Mouse (Mus musculus): ENCODE data around the gene Gdf5. TPM values are rescaled to one million over a fixed set of nuclear protein-coding genes. Genes with fewer than 3 reads are reported as not detected.

Gene Gdf5
- polyA plus RNA-seq, 1 experiment from 2014 or later: 3.3 TPM

GRCm38 (mm10) chr2:155973348-155973747, 28.2 kb upstream of the Gdf5 start:
- Histone ChIP-seq H3K4me2 (ENCODE audit: low read depth, low read length) (no peak overlapping the region), H3K27me3 (replicated peaks; ENCODE audit: control insufficient read depth, insufficient read depth, low read length) (no peaks in the 10 kb centered on the region), H3K9ac (ENCODE audit: low read depth, low read length) (no peak overlapping the region), H3K27ac (replicated peaks; ENCODE audit: low read depth, low read length) (no peak overlapping the region), H3K4me1 (ENCODE audit: control insufficient read depth, insufficient read depth, low read length) (no peaks in the 10 kb centered on the region), H3K4me3 (ENCODE audit: low read depth, low read length) (no peak overlapping the region), H3K9me3 (ENCODE audit: control insufficient read depth, low read length) (no peaks in the 10 kb centered on the region), H3K36me3 (ENCODE audit: control insufficient read depth, insufficient read depth, low read length) (peaks cover 91% of the 10 kb centered on the region)
- DNase-seq (ENCODE audit: low spot score): no peak
- no peak for ATAC-seq (ENCODE audit: low read depth)
- WGBS: 85% methylated on average over 6 of the region's 6 CpGs

GRCm38 (mm10) chr2:155962991-155963390, 17.8 kb upstream of the Gdf5 start:
- Histone ChIP-seq H3K4me3 (ENCODE audit: low read depth, low read length) (no peak overlapping the region), H3K27me3 (replicated peaks; ENCODE audit: control insufficient read depth, insufficient read depth, low read length) (no peaks in the 10 kb centered on the region), H3K4me1 (ENCODE audit: control insufficient read depth, insufficient read depth, low read length) (no peaks in the 10 kb centered on the region), H3K36me3 (ENCODE audit: control insufficient read depth, insufficient read depth, low read length) (peaks cover 69% of the 10 kb centered on the region), H3K9ac (ENCODE audit: low read depth, low read length) (no peak overlapping the region), H3K27ac (replicated peaks; ENCODE audit: low read depth, low read length) (no peak overlapping the region), H3K9me3 (ENCODE audit: control insufficient read depth, low read length) (no peaks in the 10 kb centered on the region), H3K4me2 (ENCODE audit: low read depth, low read length) (no peak overlapping the region)
- ATAC-seq (ENCODE audit: low read depth) (no peak), DNase-seq (ENCODE audit: low spot score) (peak; percentile 66)
- 55% methylated on average over 1 of the region's 1 CpGs for WGBS

- Histone ChIP-seq H3K4me3 (ENCODE audit: low read depth, low read length) (no peak overlapping the region), H3K9ac (ENCODE audit: low read depth, low read length) (no peak overlapping the region), H3K27me3 (replicated peaks; ENCODE audit: control insufficient read depth, insufficient read depth, low read length) (no peaks in the 10 kb centered on the region), H3K4me2 (ENCODE audit: low read depth, low read length) (no peak overlapping the region), H3K9me3 (ENCODE audit: control insufficient read depth, low read length) (no peaks in the 10 kb centered on the region), H3K36me3 (ENCODE audit: control insufficient read depth, insufficient read depth, low read length) (peaks cover 58% of the 10 kb centered on the region), H3K4me1 (ENCODE audit: control insufficient read depth, insufficient read depth, low read length) (0 out of 2 replicates have a peak, but pooled peaks cover 5% of the 10 kb centered on the region), H3K27ac (replicated peaks; ENCODE audit: low read depth, low read length) (no peak overlapping the region)
- ATAC-seq (ENCODE audit: low read depth): peak; percentile 41; the same call in 1 of the 2 replicates
- WGBS: 78% methylated on average over 10 of the region's 10 CpGs
- DNase-seq (ENCODE audit: low spot score): peak; percentile 64
Observed at GRCm38 (mm10) chr2:155961862-155962261, 16.7 kb upstream of the Gdf5 start.

GRCm38 (mm10) chr2:155959981-155960380, 14.8 kb upstream of the Gdf5 start:
- Histone ChIP-seq H3K36me3 (ENCODE audit: control insufficient read depth, insufficient read depth, low read length) (peaks cover 41% of the 10 kb centered on the region), H3K4me2 (ENCODE audit: low read depth, low read length) (no peak overlapping the region), H3K27ac (replicated peaks; ENCODE audit: low read depth, low read length) (no peak overlapping the region), H3K4me3 (ENCODE audit: low read depth, low read length) (no peak overlapping the region), H3K27me3 (replicated peaks; ENCODE audit: control insufficient read depth, insufficient read depth, low read length) (no peaks in the 10 kb centered on the region), H3K9me3 (ENCODE audit: control insufficient read depth, low read length) (no peaks in the 10 kb centered on the region), H3K4me1 (ENCODE audit: control insufficient read depth, insufficient read depth, low read length) (0 out of 2 replicates have a peak, but pooled peaks cover 5% of the 10 kb centered on the region), H3K9ac (ENCODE audit: low read depth, low read length) (no peak overlapping the region)
- WGBS: 80% methylated on average over 5 of the region's 5 CpGs
- DNase-seq (ENCODE audit: low spot score) (peak; percentile 30), ATAC-seq (ENCODE audit: low read depth) (no peak)

GRCm38 (mm10) chr2:155956134-155957059, 11.2 kb upstream of the Gdf5 start, which contains the start of gene Cep250:
Cep250 (plus strand) TSS chr2:155956458.
- Histone ChIP-seq H3K9me3 (ENCODE audit: control insufficient read depth, low read length) (no peaks in the 10 kb centered on the region), H3K9ac (ENCODE audit: low read depth, low read length) (peak within 1 kb of the TSS; percentile 90), H3K4me3 (ENCODE audit: low read depth, low read length) (peak within 1 kb of the TSS; percentile 72), H3K27me3 (replicated peaks; ENCODE audit: control insufficient read depth, insufficient read depth, low read length) (no peaks in the 10 kb centered on the region), H3K27ac (replicated peaks; ENCODE audit: low read depth, low read length) (peak within 1 kb of the TSS; percentile 81), H3K4me2 (ENCODE audit: low read depth, low read length) (peak within 1 kb of the TSS; percentile 66), H3K4me1 (ENCODE audit: control insufficient read depth, insufficient read depth, low read length) (0 out of 2 replicates have a peak, but pooled peaks cover 5% of the 10 kb centered on the region), H3K36me3 (ENCODE audit: control insufficient read depth, insufficient read depth, low read length) (0 out of 2 replicates have a peak, but pooled peaks cover 8% of the 10 kb centered on the region)
- under 1% methylated on average over 29 of the region's 59 CpGs for WGBS
- DNase-seq (ENCODE audit: low spot score) (peak; percentile 96), ATAC-seq (ENCODE audit: low read depth) (peak; percentile 97)

- Histone ChIP-seq H3K4me3 (ENCODE audit: low read depth, low read length) (no peak overlapping the region), H3K4me2 (ENCODE audit: low read depth, low read length) (no peak overlapping the region), H3K9ac (ENCODE audit: low read depth, low read length) (no peak overlapping the region), H3K4me1 (ENCODE audit: control insufficient read depth, insufficient read depth, low read length) (peaks cover 11% of the 10 kb centered on the region; the same call in 1 of the 2 replicates), H3K27ac (replicated peaks; ENCODE audit: low read depth, low read length) (no peak overlapping the region), H3K9me3 (ENCODE audit: control insufficient read depth, low read length) (no peaks in the 10 kb centered on the region), H3K27me3 (replicated peaks; ENCODE audit: control insufficient read depth, insufficient read depth, low read length) (no peaks in the 10 kb centered on the region; the same call in 1 of the 2 replicates), H3K36me3 (ENCODE audit: control insufficient read depth, insufficient read depth, low read length) (no peaks in the 10 kb centered on the region)
- ATAC-seq (ENCODE audit: low read depth): no peak
- peak; percentile 77 for DNase-seq (ENCODE audit: low spot score)
Observed at GRCm38 (mm10) chr2:155952006-155952405, 6.8 kb upstream of the Gdf5 start.

- peak; percentile 83 for DNase-seq (ENCODE audit: low spot score)
- peaks cover 27% of the 10 kb centered on the region for H3K4me1 ChIP-seq (ENCODE audit: control insufficient read depth, insufficient read depth, low read length)
- no peaks in the 10 kb centered on the region for H3K9me3 ChIP-seq (ENCODE audit: control insufficient read depth, low read length)
- ATAC-seq (ENCODE audit: low read depth): peak; percentile 38
- H3K9ac ChIP-seq (ENCODE audit: low read depth, low read length): no peak overlapping the region
- 11% methylated on average over 6 of the region's 6 CpGs for WGBS
- no peaks in the 10 kb centered on the region; the same call in 1 of the 2 replicates for H3K27me3 ChIP-seq (replicated peaks; ENCODE audit: control insufficient read depth, insufficient read depth, low read length)
- no peak overlapping the region for H3K4me2 ChIP-seq (ENCODE audit: low read depth, low read length)
- no peak overlapping the region for H3K27ac ChIP-seq (replicated peaks; ENCODE audit: low read depth, low read length)
- no peaks in the 10 kb centered on the region for H3K36me3 ChIP-seq (ENCODE audit: control insufficient read depth, insufficient read depth, low read length)
- no peak overlapping the region for H3K4me3 ChIP-seq (ENCODE audit: low read depth, low read length)
Observed at GRCm38 (mm10) chr2:155949362-155949761, 4.2 kb upstream of the Gdf5 start.

- no peak overlapping the region for H3K4me3 ChIP-seq (ENCODE audit: low read depth, low read length)
- peaks cover 36% of the 10 kb centered on the region for H3K4me1 ChIP-seq (ENCODE audit: control insufficient read depth, insufficient read depth, low read length)
Observed at GRCm38 (mm10) chr2:155947390-155948002, 2.3 kb upstream of the Gdf5 start.

More at GRCm38 (mm10) chr2:155947390-155948002, 2.3 kb upstream of the Gdf5 start:
- Histone ChIP-seq H3K36me3 (ENCODE audit: control insufficient read depth, insufficient read depth, low read length) (no peaks in the 10 kb centered on the region), H3K27ac (replicated peaks; ENCODE audit: low read depth, low read length) (no peak overlapping the region), H3K9me3 (ENCODE audit: control insufficient read depth, low read length) (no peaks in the 10 kb centered on the region), H3K27me3 (replicated peaks; ENCODE audit: control insufficient read depth, insufficient read depth, low read length) (no peaks in the 10 kb centered on the region; the same call in 1 of the 2 replicates), H3K9ac (ENCODE audit: low read depth, low read length) (no peak overlapping the region), H3K4me2 (ENCODE audit: low read depth, low read length) (no peak overlapping the region)
- DNase-seq (ENCODE audit: low spot score) (peak; percentile 47), ATAC-seq (ENCODE audit: low read depth) (no peak)
- WGBS: 55% methylated on average over 5 of the region's 5 CpGs

Measured in embryonic facial prominence, embryonic 14.5 days (tissue).